Mouse (Mus musculus) lung, embryonic 16.5 days (tissue): Measurements from ENCODE around the gene Magi1. TPM values are rescaled to one million over a fixed set of nuclear protein-coding genes. Genes with fewer than 3 reads are reported as not detected.

Experiments used
- ATAC-seq: fragments of 200-750 bp; cut with Nextera tagmentation; 2 replicates; pipeline ENCODE4 v1.8.0; 2017; ENCODE audit warnings: low read depth, mild to moderate bottlenecking, moderate library complexity
- H3K27ac ChIP-seq: fragments of 300-500 bp; sonication (generic); 2 replicates; pipeline ENCODE4 v1.5.1; 2014; ENCODE audit warnings: mild to moderate bottlenecking, control low read depth, low read length
- H3K27me3 ChIP-seq: fragments of 300-500 bp; sonication (generic); 2 replicates; pipeline ENCODE4 v1.6.1; 2014; ENCODE audit warnings: low read depth, low read length, mixed read lengths; ENCODE audit not compliant: control insufficient read depth, insufficient read depth
- H3K36me3 ChIP-seq: fragments of 300-500 bp; sonication (generic); 2 replicates; pipeline ENCODE4 v1.6.1; 2014; ENCODE audit warnings: low read length; ENCODE audit not compliant: control insufficient read depth, insufficient read depth
- H3K4me1 ChIP-seq: fragments of 300-500 bp; sonication (generic); replicated peaks from 2 replicates; pipeline ENCODE4 v1.6.1; 2014; ENCODE audit warnings: low read length, mixed read lengths; ENCODE audit not compliant: control insufficient read depth, insufficient read depth
- H3K4me2 ChIP-seq: fragments of 300-500 bp; sonication (generic); 2 replicates; pipeline ENCODE4 v1.6.1; 2014; ENCODE audit warnings: low read depth, low read length, control low read depth
- H3K4me3 ChIP-seq: fragments of 300-500 bp; sonication (generic); 2 replicates; pipeline ENCODE4 v1.5.1; 2014; ENCODE audit warnings: mild to moderate bottlenecking, low read length, control low read depth
- H3K9ac ChIP-seq: fragments of 300-500 bp; sonication (generic); 2 replicates; pipeline ENCODE4 v1.6.1; 2014; ENCODE audit warnings: low read length, control low read depth
- H3K9me3 ChIP-seq: fragments of 300-500 bp; sonication (generic); 2 replicates; pipeline ENCODE4 v1.6.1; 2016; ENCODE audit warnings: low read length; ENCODE audit not compliant: control insufficient read depth
- WGBS: fragments of 180-500 bp; shearing (Covaris S2); extraction: QIAGEN DNeasy Blood & Tissue Kit; methylation state at CpG from one replicate; pipeline ENCODE4 v1.1.7; 2014; 5-methylcytosine and 5-hydroxymethylcytosine counted together
- polyA plus RNA-seq: library from polyadenylated mRNA; unstranded; fragments of >200 nt; fragmentation: Nextera tagmentation; extraction: Ambion mirVana; gene quantifications from 2 replicates; pipeline ENCODE4 v1.2.1, GENCODE M21; 2015

Gene Magi1
- polyA plus RNA-seq, 1 experiment from 2014 or later, result 9.4 TPM

DNA sequence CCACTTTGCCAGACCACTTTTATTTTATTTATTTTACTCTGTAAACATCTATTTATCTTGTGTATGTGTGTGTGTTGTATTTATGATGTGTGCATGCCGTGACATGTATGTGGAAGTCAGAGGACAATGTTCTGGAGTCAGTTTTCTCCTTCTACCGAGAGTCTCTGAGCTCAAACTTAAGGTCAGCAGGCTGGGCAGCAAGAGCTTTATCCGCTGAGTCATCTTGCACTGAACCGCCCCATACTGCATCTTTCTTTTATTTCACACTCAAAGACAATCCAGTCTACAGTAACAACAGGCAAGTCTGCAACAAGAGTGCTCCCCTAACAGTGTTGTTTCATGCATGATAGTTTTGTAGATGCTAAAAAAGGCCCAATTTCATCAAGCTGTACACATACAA is 207.7 kb downstream of the Magi1 start:
- no peak overlapping the region for H3K27ac ChIP-seq
- no peak overlapping the region for H3K9ac ChIP-seq
- no peak overlapping the region for H3K4me2 ChIP-seq
- ATAC-seq, result no peak
- no peaks in the 10 kb centered on the region for H3K27me3 ChIP-seq
- WGBS, result 86% methylated on average over 4 of the region's 4 CpGs
- H3K9me3 ChIP-seq, result no peaks in the 10 kb centered on the region
- no peak overlapping the region for H3K4me3 ChIP-seq
- H3K36me3 ChIP-seq, result no peaks in the 10 kb centered on the region
- H3K4me1 ChIP-seq, result peaks cover 10% of the 10 kb centered on the region; the same call in 1 of the 2 replicates

DNA sequence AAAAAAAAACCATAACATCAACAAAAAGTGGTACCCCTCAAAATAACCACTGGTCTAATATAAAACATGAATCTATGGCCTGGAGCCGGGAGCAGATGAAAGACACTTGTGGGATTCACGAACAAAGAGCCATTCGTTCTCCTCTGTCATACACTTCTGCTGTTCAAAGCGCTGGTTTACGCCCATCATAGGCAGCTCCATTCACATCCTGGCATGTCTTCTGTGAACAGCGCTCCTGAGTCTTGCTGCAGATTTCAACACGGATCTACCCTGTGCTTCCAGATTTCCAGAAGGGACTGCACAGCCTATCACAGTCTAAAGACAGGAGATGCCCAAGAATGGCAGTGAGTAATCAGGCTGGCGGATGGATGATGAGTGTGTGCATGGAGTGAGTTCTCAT is 208.5 kb downstream of the Magi1 start:
- Histone ChIP-seq H3K27ac (no peak overlapping the region), H3K9ac (no peak overlapping the region), H3K4me2 (no peak overlapping the region), H3K27me3 (no peaks in the 10 kb centered on the region), H3K4me1 (peaks cover 14% of the 10 kb centered on the region; the same call in 1 of the 2 replicates), H3K4me3 (no peak overlapping the region), H3K36me3 (no peaks in the 10 kb centered on the region), H3K9me3 (no peaks in the 10 kb centered on the region)
- WGBS, result 46% methylated on average over 8 of the region's 8 CpGs
- no peak for ATAC-seq

DNA sequence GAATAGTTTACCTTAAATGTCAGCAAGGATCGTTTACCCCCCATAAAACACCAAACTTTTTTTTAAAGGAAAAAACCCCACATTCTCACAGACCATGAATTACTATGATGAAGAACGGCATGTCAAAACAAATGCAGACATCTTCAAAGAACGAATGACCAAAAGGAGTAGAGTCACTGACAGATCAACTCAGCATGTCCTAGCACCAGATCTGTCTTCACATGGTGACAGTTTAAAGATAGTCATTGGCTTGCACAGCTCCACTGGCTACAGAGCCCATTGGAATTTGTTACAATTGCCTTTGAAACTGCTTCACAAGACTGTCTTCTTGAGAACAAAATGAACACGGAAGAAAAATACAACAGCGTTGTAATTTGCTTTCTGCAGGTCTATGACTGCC is 212.0 kb downstream of the Magi1 start:
- 0 out of 2 replicates have a peak, but pooled peaks have one; percentile 41 for ATAC-seq
- no peak overlapping the region for H3K9ac ChIP-seq
- H3K4me1 ChIP-seq, result peaks cover 14% of the 10 kb centered on the region; the same call in 1 of the 2 replicates
- WGBS, result 35% methylated on average over 5 of the region's 5 CpGs
- no peak overlapping the region for H3K4me2 ChIP-seq
- H3K9me3 ChIP-seq, result no peaks in the 10 kb centered on the region
- no peaks in the 10 kb centered on the region for H3K27me3 ChIP-seq
- no peaks in the 10 kb centered on the region for H3K36me3 ChIP-seq
- no peak overlapping the region for H3K4me3 ChIP-seq
- H3K27ac ChIP-seq, result no peak overlapping the region

DNA sequence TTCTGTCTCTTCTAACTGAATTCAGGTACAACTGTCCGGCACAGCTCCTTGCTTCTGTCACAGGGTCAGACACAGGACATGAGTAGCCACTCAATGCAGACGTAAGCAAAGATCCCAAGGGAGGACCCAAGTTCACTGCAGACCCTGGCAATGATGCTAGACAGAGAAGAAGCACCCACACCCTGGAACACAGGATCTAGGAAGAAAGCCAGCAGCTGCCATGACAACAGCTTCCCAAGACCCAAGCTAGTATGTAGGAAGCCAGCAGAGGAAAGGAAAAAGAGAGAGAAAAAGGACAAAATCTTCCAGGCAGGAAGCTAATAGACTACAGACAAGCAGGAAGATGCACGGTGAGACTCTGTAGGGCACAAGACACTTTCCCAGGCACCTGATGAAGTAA is 213.0 kb downstream of the Magi1 start:
- 59% methylated on average over 3 of the region's 3 CpGs for WGBS
- ATAC-seq, result no peak
- Histone ChIP-seq H3K27me3 (no peaks in the 10 kb centered on the region), H3K9me3 (no peaks in the 10 kb centered on the region), H3K4me2 (no peak overlapping the region), H3K4me3 (no peak overlapping the region), H3K4me1 (peaks cover 14% of the 10 kb centered on the region; the same call in 1 of the 2 replicates), H3K27ac (no peak overlapping the region), H3K36me3 (no peaks in the 10 kb centered on the region), H3K9ac (no peak overlapping the region)

DNA sequence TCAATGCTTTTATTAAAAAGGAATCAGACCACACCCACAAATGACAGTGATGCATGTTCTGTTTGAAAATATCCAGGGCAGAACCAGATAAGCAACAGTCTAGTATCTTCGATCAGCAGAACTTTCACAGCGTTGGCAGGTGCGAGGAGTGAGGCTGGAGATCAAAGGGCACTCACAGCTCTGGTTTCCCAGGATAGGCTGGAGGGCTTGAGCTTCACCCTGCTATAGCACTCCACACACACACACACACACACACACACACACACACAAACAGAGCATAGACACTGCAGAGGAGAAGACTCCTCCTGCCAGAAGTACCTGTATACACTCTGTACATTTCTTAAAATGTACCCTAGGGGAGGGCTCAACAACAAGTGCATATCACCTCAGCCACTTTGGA is 214.3 kb downstream of the Magi1 start:
- H3K4me1 ChIP-seq, result peaks cover 11% of the 10 kb centered on the region; the same call in 1 of the 2 replicates
- no peaks in the 10 kb centered on the region for H3K9me3 ChIP-seq
- H3K27ac ChIP-seq, result no peak overlapping the region
- H3K4me2 ChIP-seq, result no peak overlapping the region
- H3K4me3 ChIP-seq, result no peak overlapping the region
- whole genome bisulfite sequencing, result 22% methylated on average over 3 of the region's 3 CpGs
- no peaks in the 10 kb centered on the region for H3K27me3 ChIP-seq
- no peak overlapping the region for H3K9ac ChIP-seq
- no peak for ATAC-seq
- no peaks in the 10 kb centered on the region for H3K36me3 ChIP-seq

DNA sequence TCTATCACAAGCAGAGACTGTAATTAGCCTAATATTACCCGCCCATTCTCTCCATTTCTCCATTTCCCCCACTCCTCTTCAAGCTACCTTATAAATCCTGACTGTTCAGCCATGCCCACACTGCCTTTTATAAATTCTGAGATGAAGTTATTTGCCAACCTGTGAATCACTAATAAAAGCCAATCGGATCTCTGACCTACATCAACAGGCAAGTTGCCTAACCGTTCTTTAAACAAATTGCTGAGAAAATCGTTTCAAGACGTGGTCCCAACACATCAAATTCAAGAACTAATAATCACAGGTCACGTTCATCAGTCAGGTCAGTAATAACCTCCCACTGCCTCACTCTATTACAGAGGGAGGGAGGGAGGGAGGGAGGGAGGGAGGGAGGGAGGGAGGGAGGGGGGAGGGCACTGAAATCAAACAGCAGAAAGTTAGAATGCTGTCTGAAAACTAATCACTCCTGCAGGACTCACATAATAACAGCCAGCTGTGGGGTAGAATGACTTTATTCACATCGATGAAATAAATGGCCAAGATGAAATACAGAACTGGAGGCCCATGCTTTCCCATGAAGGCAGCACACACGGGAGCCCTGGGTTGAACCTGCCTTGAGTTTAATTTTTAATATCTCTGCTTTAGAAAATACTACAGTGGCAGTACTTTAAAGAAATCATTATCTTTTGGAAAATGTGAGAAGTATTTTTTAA is 215.8 kb downstream of the Magi1 start:
- H3K36me3 ChIP-seq, result no peaks in the 10 kb centered on the region
- 50% methylated on average over 8 of the region's 8 CpGs for WGBS
- H3K27ac ChIP-seq, result no peak overlapping the region

DNA sequence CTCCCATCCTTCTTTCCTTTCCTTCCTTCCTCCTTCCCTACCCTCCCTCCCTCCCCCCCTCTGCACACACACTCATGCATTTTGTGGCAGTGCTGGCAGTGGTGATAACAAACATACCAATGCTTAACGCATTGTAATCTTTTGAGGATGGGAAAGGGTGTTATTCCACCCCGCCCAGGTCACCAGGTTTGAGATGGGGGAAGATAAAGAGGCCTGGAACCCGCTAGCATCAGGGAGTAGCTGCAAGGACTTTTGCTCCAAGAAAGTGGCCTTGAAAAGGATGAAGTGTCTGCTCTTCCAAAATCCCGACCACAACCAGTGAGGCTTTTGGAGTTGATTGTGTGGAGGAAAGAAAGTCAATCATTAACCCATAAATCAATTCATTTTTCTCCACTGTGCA is 218.9 kb downstream of the Magi1 start:
- ATAC-seq, result no peak
- H3K27me3 ChIP-seq, result no peaks in the 10 kb centered on the region
- peaks cover 21% of the 10 kb centered on the region for H3K4me1 ChIP-seq
- H3K4me3 ChIP-seq, result no peak overlapping the region
- H3K27ac ChIP-seq, result no peak overlapping the region
- H3K4me2 ChIP-seq, result no peak overlapping the region
- H3K36me3 ChIP-seq, result no peaks in the 10 kb centered on the region
- H3K9me3 ChIP-seq, result no peaks in the 10 kb centered on the region
- 43% methylated on average over 4 of the region's 4 CpGs for WGBS
- no peak overlapping the region for H3K9ac ChIP-seq

More for the DNA sequence above, 215.8 kb downstream of the Magi1 start:
- no peaks in the 10 kb centered on the region for H3K27me3 ChIP-seq
- H3K9ac ChIP-seq, result no peak overlapping the region
- H3K4me3 ChIP-seq, result no peak overlapping the region
- no peaks in the 10 kb centered on the region for H3K9me3 ChIP-seq
- H3K4me1 ChIP-seq, result peaks cover 19% of the 10 kb centered on the region
- ATAC-seq, result no peak
- H3K4me2 ChIP-seq, result no peak overlapping the region

DNA sequence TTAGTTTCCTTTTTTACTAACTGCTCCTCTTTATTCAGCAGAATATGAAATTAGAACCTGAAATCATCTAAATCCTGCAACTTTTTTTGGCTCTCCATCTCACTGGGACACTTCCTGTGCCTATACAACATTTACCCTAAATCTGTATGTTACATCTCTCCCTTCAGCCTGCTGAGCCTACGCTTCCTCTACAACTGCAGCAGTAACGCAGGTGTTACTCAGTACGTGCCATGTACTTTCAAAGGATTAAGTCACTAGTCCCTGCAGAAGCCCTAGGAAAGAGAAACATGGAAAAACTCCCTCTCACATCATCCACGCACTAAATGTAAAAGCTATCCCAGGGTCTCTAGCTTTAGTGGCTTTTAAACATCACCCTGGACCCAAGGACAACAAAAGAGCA is 220.2 kb downstream of the Magi1 start:
- Histone ChIP-seq H3K4me1 (peaks cover 21% of the 10 kb centered on the region), H3K4me3 (no peak overlapping the region), H3K27ac (no peak overlapping the region), H3K27me3 (no peaks in the 10 kb centered on the region), H3K4me2 (no peak overlapping the region), H3K36me3 (no peaks in the 10 kb centered on the region), H3K9ac (no peak overlapping the region), H3K9me3 (no peaks in the 10 kb centered on the region)
- 80% methylated on average over 4 of the region's 4 CpGs for WGBS
- no peak for ATAC-seq

DNA sequence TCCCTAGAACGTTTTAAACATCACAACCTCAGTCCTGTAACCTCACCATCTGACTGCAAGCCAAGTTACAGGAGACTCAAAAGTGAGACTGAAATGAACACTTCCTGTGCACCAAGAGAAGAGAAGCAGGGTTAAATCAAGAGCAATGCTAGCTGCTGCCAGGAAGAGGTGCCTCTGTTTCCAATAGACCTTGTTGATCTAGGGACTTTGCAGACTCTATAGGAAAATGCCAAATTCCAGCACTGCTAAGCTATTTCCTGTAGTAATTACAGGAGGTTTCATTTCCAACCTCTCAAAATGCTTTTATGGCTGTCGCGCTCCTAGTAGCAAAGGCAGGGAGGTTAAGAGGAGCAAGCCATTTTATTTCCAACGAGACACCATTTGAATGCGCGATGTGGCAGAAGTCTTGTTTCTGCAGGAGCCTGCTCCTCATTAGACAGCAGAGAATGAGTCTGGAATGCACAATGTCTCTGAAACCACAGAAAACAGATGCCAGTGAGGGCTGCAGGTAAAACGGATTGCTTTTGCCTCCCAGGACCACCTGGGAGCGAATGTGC is 222.2 kb downstream of the Magi1 start:
- H3K27ac ChIP-seq, result no peak overlapping the region; the same call in 1 of the 2 replicates
- no peak overlapping the region for H3K4me3 ChIP-seq
- no peak for ATAC-seq
- WGBS, result 67% methylated on average over 8 of the region's 8 CpGs
- no peaks in the 10 kb centered on the region for H3K27me3 ChIP-seq
- no peaks in the 10 kb centered on the region for H3K36me3 ChIP-seq
- H3K4me1 ChIP-seq, result peaks cover 21% of the 10 kb centered on the region
- no peak overlapping the region for H3K4me2 ChIP-seq
- H3K9me3 ChIP-seq, result no peaks in the 10 kb centered on the region
- no peak overlapping the region for H3K9ac ChIP-seq
